Mouse (Mus musculus) thymus, adult 2 months (tissue): ENCODE measurements around the gene Slc36a3.

ENCODE experiments used
- CTCF ChIP-seq: fragments of 200-500 bp; IDR thresholded peaks from 2 replicates; pipeline ENCODE4 v1.5.1; 2012; ENCODE audit warnings: mild to moderate bottlenecking, control low read depth, low read length, moderate library complexity, borderline replicate concordance; ENCODE audit not compliant: control insufficient read depth, poor library complexity, insufficient read depth; ENCODE audit errors: extremely low read depth
- POLR2A ChIP-seq: fragments of 200-500 bp; IDR thresholded peaks from 2 replicates; pipeline ENCODE4 v1.6.1; 2012; ENCODE audit warnings: mild to moderate bottlenecking, low read length, control low read depth, moderate library complexity; ENCODE audit not compliant: control insufficient read depth, poor library complexity, insufficient read depth; ENCODE audit errors: extremely low read depth

GRCm38 (mm10) chr11:55168504-55168903 lies 17.0 kb upstream of the Slc36a3 start:
- TF ChIP-seq POLR2A, result no peak
- no peak for TF ChIP-seq CTCF
